Mouse (Mus musculus) testis, adult 2 months (tissue): ENCODE results near the gene Bphl.

Experiments
- CTCF ChIP-seq: fragments of 200-500 bp; IDR thresholded peaks from 2 replicates; pipeline ENCODE4 v1.5.1; 2012; ENCODE audit warnings: low read depth, mild to moderate bottlenecking, inconsistent platforms, low read length, moderate library complexity; ENCODE audit not compliant: control insufficient read depth, insufficient read depth, insufficient replicate concordance
- POLR2A ChIP-seq: fragments of 200-500 bp; IDR thresholded peaks from 2 replicates; pipeline ENCODE4 v1.6.1; 2012; ENCODE audit warnings: low read depth, mild to moderate bottlenecking, inconsistent platforms, low read length, moderate library complexity; ENCODE audit not compliant: control insufficient read depth

GRCm38 (mm10) chr13:34072847-34073246 lies 35.5 kb downstream of the Bphl start:
- TF ChIP-seq CTCF (no peak), POLR2A (no peak)
